Mouse (Mus musculus) liver, embryonic 14.5 days (tissue): ENCODE measurements at regions not wholly inside any gene's neighbourhood (a gene's known extent, or its start where the extent isn't known, plus 50 kb on each side); places are given as distances from the start of the nearest gene placed in this dataset.

Experiments
- CTCF ChIP-seq: IDR thresholded peaks from 2 replicates; pipeline ENCODE4 v1.5.1; 2016; ENCODE audit warnings: antibody characterized with exemption, low read depth, control low read depth
- EP300 ChIP-seq: IDR thresholded peaks from 2 replicates; pipeline ENCODE4 v1.6.1; 2016; ENCODE audit warnings: antibody characterized with exemption, low read depth

DNA sequence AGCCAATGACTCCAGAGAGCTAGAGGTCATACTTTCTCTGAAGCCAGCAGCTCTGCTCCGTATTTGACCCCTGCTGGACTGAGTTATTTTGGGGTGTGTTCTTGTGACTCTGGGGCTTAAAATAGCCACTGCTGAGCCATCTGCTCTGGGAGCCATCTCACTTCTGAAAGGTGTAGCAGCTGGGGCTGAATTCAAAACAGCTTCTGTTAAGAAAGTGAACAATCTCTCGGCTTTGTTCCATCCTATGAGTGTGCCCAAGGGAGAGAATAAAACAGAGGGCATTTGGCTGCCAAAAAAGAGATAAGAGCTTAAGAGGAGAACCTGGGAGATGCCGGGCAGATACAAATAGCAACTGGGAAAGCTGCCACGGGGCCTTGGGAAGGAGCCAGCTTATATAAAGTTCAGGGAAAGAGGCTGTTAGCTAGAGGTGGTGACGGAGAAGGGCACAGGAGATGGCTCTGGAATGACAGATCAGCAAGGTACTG is 611.7 kb upstream of the Castor2 start:
- TF ChIP-seq CTCF (no peak), EP300 (no peak)
